Mouse (Mus musculus) lung, embryonic 14.5 days (tissue): Measurements from ENCODE around the gene Zp2. TPM values are rescaled to one million over a fixed set of nuclear protein-coding genes. Genes with fewer than 3 reads are reported as not detected.

Experiments
- ATAC-seq: fragments of 200-750 bp; cut with Nextera tagmentation; 2 replicates; pipeline ENCODE4 v1.8.0; 2017; ENCODE audit warnings: mild to moderate bottlenecking, moderate TSS enrichment, moderate library complexity; ENCODE audit not compliant: insufficient read depth
- DNase-seq: peaks from one replicate; pipeline ENCODE4 v3.0.0-alpha.2; 2015
- H3K27ac ChIP-seq: fragments of 300-500 bp; sonication (generic); 2 replicates; pipeline ENCODE4 v1.5.1; 2014; ENCODE audit warnings: low read depth, mild to moderate bottlenecking, moderate library complexity
- H3K27me3 ChIP-seq: fragments of 300-500 bp; sonication (generic); 2 replicates; pipeline ENCODE4 v1.6.1; 2014; ENCODE audit warnings: low read length, control low read depth; ENCODE audit not compliant: insufficient read depth
- H3K36me3 ChIP-seq: fragments of 300-500 bp; sonication (generic); 2 replicates; pipeline ENCODE4 v1.6.1; 2014; ENCODE audit warnings: control low read depth; ENCODE audit not compliant: insufficient read depth
- H3K4me1 ChIP-seq: fragments of 300-500 bp; sonication (generic); 2 replicates; pipeline ENCODE4 v1.6.1; 2014; ENCODE audit warnings: antibody characterized with exemption, control low read depth; ENCODE audit not compliant: insufficient read depth
- H3K4me2 ChIP-seq: fragments of 300-500 bp; sonication (generic); 2 replicates; pipeline ENCODE4 v1.6.1; 2014; ENCODE audit warnings: mild to moderate bottlenecking
- H3K4me3 ChIP-seq: fragments of 300-500 bp; sonication (generic); 2 replicates; pipeline ENCODE4 v1.5.1; 2014; ENCODE audit warnings: low read depth, low read length
- H3K9ac ChIP-seq: fragments of 300-500 bp; sonication (generic); 2 replicates; pipeline ENCODE4 v1.6.1; 2014
- H3K9me3 ChIP-seq: fragments of 300-500 bp; sonication (generic); 2 replicates; pipeline ENCODE4 v1.6.1; 2016; ENCODE audit warnings: low read depth, low read length, control low read depth
- CTCF ChIP-seq: IDR thresholded peaks from 2 replicates; pipeline ENCODE4 v1.5.1; 2016; ENCODE audit warnings: antibody characterized with exemption, low read depth
- WGBS: fragments of 180-500 bp; shearing (Covaris S2); extraction: QIAGEN DNeasy Blood & Tissue Kit; methylation state at CpG from one replicate; pipeline ENCODE4 v1.1.7; 2014; 5-methylcytosine and 5-hydroxymethylcytosine counted together
- polyA plus RNA-seq: library from polyadenylated mRNA; unstranded; fragments of >200 nt; fragmentation: Nextera tagmentation; extraction: Ambion mirVana; gene quantifications from 2 replicates; pipeline ENCODE4 v1.2.1, GENCODE M21; 2014

Zp2 gene
- polyA plus RNA-seq, 1 experiment from 2014 or later: not detected

GRCm38 (mm10) chr7:120116976-120117375 is 28.1 kb downstream of the Zp2 start:
- Histone ChIP-seq H3K27ac (no peak overlapping the region), H3K4me3 (no peak overlapping the region), H3K4me2 (no peak overlapping the region), H3K9ac (no peak overlapping the region), H3K27me3 (no peaks in the 10 kb centered on the region), H3K9me3 (no peaks in the 10 kb centered on the region), H3K36me3 (peaks cover 23% of the 10 kb centered on the region; the same call in 1 of the 2 replicates), H3K4me1 (no peaks in the 10 kb centered on the region)
- DNase-seq: no peak
- 79% methylated on average over 5 of the region's 5 CpGs for WGBS
- no peak for ATAC-seq
- no peak for TF ChIP-seq CTCF

GRCm38 (mm10) chr7:120109676-120110075 is 35.4 kb downstream of the Zp2 start:
- no peaks in the 10 kb centered on the region for H3K27me3 ChIP-seq
- no peak for TF ChIP-seq CTCF
- WGBS: 76% methylated on average over 5 of the region's 5 CpGs

DNA sequence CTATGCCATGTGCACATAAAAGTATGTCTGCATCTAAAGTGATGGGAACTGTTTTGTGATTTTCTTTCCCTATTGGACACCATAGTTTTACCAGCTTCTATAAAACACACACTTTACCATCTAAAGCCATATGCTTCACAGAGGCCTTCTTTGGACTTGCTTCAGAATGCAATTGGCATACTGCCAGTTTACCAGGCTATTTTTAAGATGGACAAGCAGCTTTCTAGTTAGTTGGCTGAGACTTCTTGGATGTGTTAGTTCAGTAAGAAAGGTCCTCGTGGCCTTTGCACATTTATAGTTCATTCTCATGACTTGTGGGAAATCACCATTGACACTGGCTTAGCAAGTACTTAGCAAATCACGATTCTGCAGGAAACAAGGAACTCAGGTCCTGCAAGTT is 38.7 kb downstream of the Zp2 start:
- ATAC-seq: no peak

More at GRCm38 (mm10) chr7:120109676-120110075, 35.4 kb downstream of the Zp2 start:
- DNase-seq (no peak), ATAC-seq (no peak)
- Histone ChIP-seq H3K9me3 (no peaks in the 10 kb centered on the region), H3K4me2 (no peak overlapping the region), H3K27ac (no peak overlapping the region), H3K36me3 (peaks cover 19% of the 10 kb centered on the region; the same call in 1 of the 2 replicates), H3K9ac (no peak overlapping the region), H3K4me3 (no peak overlapping the region), H3K4me1 (no peaks in the 10 kb centered on the region)

GRCm38 (mm10) chr7:120104975-120105374 is 40.1 kb downstream of the Zp2 start:
- ATAC-seq (no peak), DNase-seq (peak; percentile 50)
- 72% methylated on average over 3 of the region's 3 CpGs for WGBS

More for the DNA sequence above, 38.7 kb downstream of the Zp2 start:
- Histone ChIP-seq H3K9ac (no peak overlapping the region), H3K4me1 (peaks cover 7% of the 10 kb centered on the region; the same call in 1 of the 2 replicates), H3K36me3 (peaks cover 19% of the 10 kb centered on the region; the same call in 1 of the 2 replicates), H3K4me3 (no peak overlapping the region), H3K9me3 (no peaks in the 10 kb centered on the region), H3K4me2 (no peak overlapping the region), H3K27ac (no peak overlapping the region), H3K27me3 (no peaks in the 10 kb centered on the region)
- peak; percentile 79 for DNase-seq
- no peak for TF ChIP-seq CTCF
- WGBS: 38% methylated on average over 2 of the region's 2 CpGs

GRCm38 (mm10) chr7:120103019-120103567 is 42.0 kb downstream of the Zp2 start:
- DNase-seq: peak; percentile 78
- peak overlapping the region; percentile 45; the same call in 1 of the 2 replicates for H3K27ac ChIP-seq

More at GRCm38 (mm10) chr7:120104975-120105374, 40.1 kb downstream of the Zp2 start:
- peak; percentile 40 for TF ChIP-seq CTCF
- Histone ChIP-seq H3K4me1 (peaks cover 7% of the 10 kb centered on the region; the same call in 1 of the 2 replicates), H3K4me3 (no peak overlapping the region), H3K27me3 (no peaks in the 10 kb centered on the region), H3K27ac (no peak overlapping the region), H3K36me3 (peaks cover 19% of the 10 kb centered on the region; the same call in 1 of the 2 replicates), H3K4me2 (no peak overlapping the region), H3K9ac (no peak overlapping the region), H3K9me3 (no peaks in the 10 kb centered on the region)

DNA sequence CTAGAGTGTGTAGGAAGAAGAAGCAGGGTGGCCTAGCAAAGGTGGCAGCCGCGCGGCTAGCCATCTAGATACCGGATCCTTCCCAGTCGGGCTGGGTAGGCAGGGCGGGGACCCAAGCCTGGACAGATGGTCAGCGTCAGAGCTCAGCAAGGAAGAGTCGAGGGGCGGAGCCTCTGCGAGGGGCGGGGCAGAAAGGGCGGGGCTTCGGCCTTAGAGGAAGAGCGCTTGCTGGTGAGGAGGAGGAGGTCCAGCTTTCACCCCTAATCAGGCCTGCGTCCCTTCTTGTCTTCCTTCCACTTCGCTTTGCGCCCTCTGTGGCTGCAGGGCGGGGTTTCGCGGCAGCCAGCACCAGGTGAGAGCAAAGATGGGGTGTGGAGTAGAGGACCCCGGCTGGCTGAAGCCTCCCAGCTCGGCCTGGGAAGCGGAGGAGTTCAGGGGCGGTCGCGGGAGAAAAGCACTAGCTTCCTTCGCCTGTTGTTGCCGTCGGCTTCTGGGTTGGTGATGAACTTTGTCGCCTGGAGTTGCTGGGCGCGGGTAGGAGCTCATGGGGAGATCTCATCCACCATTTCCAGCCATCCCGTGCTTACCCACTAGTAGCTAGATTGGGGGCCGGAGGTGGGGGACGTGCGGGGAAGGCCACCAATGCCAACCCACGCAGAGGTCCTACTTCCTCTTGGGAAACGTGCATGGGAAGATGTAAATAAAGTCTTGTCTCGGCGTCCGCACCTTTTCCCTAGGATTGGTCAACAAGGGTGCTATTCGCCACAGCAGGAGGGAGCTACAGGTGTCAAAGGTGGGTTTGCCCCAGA is 42.7 kb downstream of the Zp2 start, which contains the start of gene Tmem159:
TSS of gene Tmem159 (plus strand) at position 190 of the 809 bp plus-strand sequence.
- Histone ChIP-seq H3K36me3 (peaks cover 7% of the 10 kb centered on the region; the same call in 1 of the 2 replicates), H3K27ac (peak within 1 kb of the TSS; percentile 45; the same call in 1 of the 2 replicates), H3K9ac (peak within 1 kb of the TSS; percentile 55), H3K4me1 (peaks cover 7% of the 10 kb centered on the region; the same call in 1 of the 2 replicates), H3K9me3 (no peaks in the 10 kb centered on the region), H3K4me3 (peak within 1 kb of the TSS; percentile 50), H3K27me3 (no peaks in the 10 kb centered on the region), H3K4me2 (peak within 1 kb of the TSS; percentile 83)
- DNase-seq (peak; percentile 92), ATAC-seq (peak; percentile 94)
- under 1% methylated on average over 38 of the region's 42 CpGs for WGBS
- peak; percentile 9; the same call in 1 of the 2 replicates for TF ChIP-seq CTCF

More at GRCm38 (mm10) chr7:120103019-120103567, 42.0 kb downstream of the Zp2 start:
- H3K4me3 ChIP-seq: peak overlapping the region; percentile 50
- no peak for TF ChIP-seq CTCF
- WGBS: 2% methylated on average over 25 of the region's 25 CpGs
- H3K4me2 ChIP-seq: peak overlapping the region; percentile 83
- H3K36me3 ChIP-seq: peaks cover 12% of the 10 kb centered on the region; the same call in 1 of the 2 replicates
- H3K9ac ChIP-seq: peak overlapping the region; percentile 55
- H3K27me3 ChIP-seq: no peaks in the 10 kb centered on the region
- H3K4me1 ChIP-seq: peaks cover 7% of the 10 kb centered on the region; the same call in 1 of the 2 replicates
- no peaks in the 10 kb centered on the region for H3K9me3 ChIP-seq
- peak; percentile 40 for ATAC-seq
